Mouse (Mus musculus): ENCODE measurements around the gene Tjp2.

- no peak for TF ChIP-seq CTCF (IDR thresholded peaks at IDR 0.05; ENCODE audit: control insufficient read depth, insufficient read depth, insufficient replicate concordance, low read depth, low read length)
- no peak for TF ChIP-seq POLR2A (IDR thresholded peaks at IDR 0.05; ENCODE audit: control insufficient read depth, low read depth, low read length)
These were observed 148.9 kb downstream of the Tjp2 start for GRCm38 (mm10) chr19:24075927-24076326.

Data from testis, adult 2 months (tissue).